Mouse (Mus musculus) ES-E14 (cell line): ENCODE results near the gene Tmprss11f. TPM values are rescaled to one million over a fixed set of nuclear protein-coding genes. Genes with fewer than 3 reads are reported as not detected.
"Not testable (repeated sequence)": the region's sequence is repeated elsewhere in the genome, so short reads cannot be mapped to it uniquely, and the experiment has no call there.

Source experiments
- DNase-seq: peaks from one replicate; pipeline ENCODE4 v3.0.0-alpha.2; 2013; ENCODE audit warnings: low read depth, low spot score
- H3K27ac ChIP-seq: 2 replicates; pipeline ENCODE4 v1.5.1; 2012; ENCODE audit warnings: low read depth, mild to moderate bottlenecking, low read length, moderate library complexity, mixed read lengths; ENCODE audit not compliant: poor library complexity, insufficient read depth, severe bottlenecking
- H3K36me3 ChIP-seq: 2 replicates; pipeline ENCODE4 v1.6.1; 2012; ENCODE audit warnings: mild to moderate bottlenecking, low read length, moderate library complexity, mixed read lengths; ENCODE audit not compliant: control insufficient read depth, poor library complexity, insufficient read depth, severe bottlenecking
- H3K4me1 ChIP-seq, 2 experiments: fragments of 150-350 bp in 1 of 2; sonication (generic) in 1 of 2; 2 replicates each; pipeline ENCODE4 v1.6.1; 2012; ENCODE audit warnings: low read length in 2 of 2, mild to moderate bottlenecking in 1 of 2, mixed read lengths in 1 of 2; ENCODE audit not compliant: control insufficient read depth in 2 of 2, insufficient read depth in 2 of 2, poor library complexity in 1 of 2
- H3K4me3 ChIP-seq, 2 experiments: fragments of 150-350 bp in 1 of 2; sonication (generic) in 1 of 2; 2 replicates each; pipeline ENCODE4 v1.5.1; 2012; ENCODE audit warnings: low read length in 2 of 2, low read depth in 1 of 2, mild to moderate bottlenecking in 1 of 2, mixed read lengths in 1 of 2; ENCODE audit not compliant: insufficient read depth in 1 of 2, poor library complexity in 1 of 2, severe bottlenecking in 1 of 2
- H3K9ac ChIP-seq: 2 replicates; pipeline ENCODE4 v1.6.1; 2012; ENCODE audit warnings: low read depth, mild to moderate bottlenecking, low read length, mixed read lengths; ENCODE audit not compliant: poor library complexity, insufficient read depth, severe bottlenecking
- H3K9me3 ChIP-seq: fragments of 150-350 bp; sonication (generic); 2 replicates; pipeline ENCODE4 v1.6.1; 2012; ENCODE audit warnings: low read depth, mild to moderate bottlenecking, low read length; ENCODE audit not compliant: control insufficient read depth, insufficient read depth
- CHD2 ChIP-seq: IDR thresholded peaks from 2 replicates; pipeline ENCODE4 v1.6.1; 2014; ENCODE audit warnings: mild to moderate bottlenecking, low read depth, low read length, inconsistent platforms
- HCFC1 ChIP-seq: IDR thresholded peaks from 2 replicates; pipeline ENCODE4 v1.6.1; 2012; ENCODE audit warnings: low read length, inconsistent platforms, borderline replicate concordance; ENCODE audit not compliant: insufficient read depth
- MAFK ChIP-seq: IDR thresholded peaks from 2 replicates; pipeline ENCODE4 v1.6.1; 2014; ENCODE audit warnings: mild to moderate bottlenecking, low read depth, low read length, inconsistent platforms; ENCODE audit not compliant: insufficient read depth
- ZC3H11A ChIP-seq: IDR thresholded peaks from 2 replicates; pipeline ENCODE4 v1.6.1; 2012; ENCODE audit warnings: low read depth, mild to moderate bottlenecking, inconsistent platforms, low read length, borderline replicate concordance
- ZNF384 ChIP-seq: IDR thresholded peaks from 2 replicates; pipeline ENCODE4 v1.6.1; 2012; ENCODE audit warnings: low read depth, low read length, inconsistent platforms
- in situ Hi-C, 2 experiments: fragments of 600-800 bp; cut with MboI; formaldehyde crosslinking; loops; one replicate each; pipeline ENCODE4 v1.15.1; 2025; ENCODE audit warnings: low sequenced_read_pairs in 2 of 2, inconsistent platforms in 1 of 2; ENCODE audit not compliant: unreplicated experiment in 2 of 2
- total RNA-seq: library from RNA; depleted of rRNA; stranded (reverse); fragments of 300-350 nt; gene quantifications from 2 replicates; pipeline ENCODE4 v1.2.3, GENCODE M21; 2012; rRNA removed

Gene Tmprss11f
- 0.21 and 2.2 TPM in 2 replicates for total RNA-seq

- Histone ChIP-seq H3K27ac (no peak within 1 kb of the TSS), H3K36me3 (no peaks in the 10 kb centered on the region), H3K4me1 (no peaks in the 10 kb centered on the region), H3K9me3 (no peaks in the 10 kb centered on the region), H3K4me3 (no peak within 1 kb of the TSS), H3K9ac (no peak within 1 kb of the TSS)
- in situ Hi-C loops = no loop called here
- TF ChIP-seq CHD2 (no peak), MAFK (no peak), HCFC1 (no peak), ZC3H11A (no peak), ZNF384 (no peak)
- no peak for DNase-seq
Measured at GRCm38 (mm10) chr5:86632324-86632723, at the start of gene Tmprss11f. Gene Tmprss11f, minus strand, starts transcription at chr5:86632424.

DNA sequence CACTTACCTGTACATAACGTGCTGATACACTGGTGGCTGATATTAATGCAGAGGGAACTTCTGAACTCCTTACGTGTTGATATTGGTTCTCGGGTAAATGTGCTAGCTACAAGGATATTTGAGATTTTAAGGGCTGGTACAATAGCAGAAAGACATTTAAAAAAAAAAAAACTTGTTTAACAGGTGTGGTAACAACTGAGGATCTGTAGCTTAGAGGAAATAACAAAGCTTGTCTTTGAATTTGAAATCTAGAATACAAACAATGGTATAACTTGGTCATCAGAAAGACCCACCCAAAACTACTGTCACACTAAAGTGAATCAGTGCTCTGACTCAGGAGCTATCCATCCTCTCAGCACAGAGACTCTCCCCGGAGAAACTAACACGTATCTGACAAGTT, 44.0 kb upstream of the Tmprss11f start, which contains the start of gene Tmprss11b:
Gene Tmprss11b (minus strand): TSS at position 101 of the 400 bp plus-strand sequence.
- no peak for DNase-seq
- no peaks in the 10 kb centered on the region for H3K36me3 ChIP-seq
- in situ Hi-C loops = no loop called here
- TF ChIP-seq ZC3H11A = no peak
- no peak for TF ChIP-seq HCFC1
- TF ChIP-seq MAFK = no peak
- no peak for TF ChIP-seq CHD2
- no peak for TF ChIP-seq ZNF384
- no peak within 1 kb of the TSS for H3K4me3 ChIP-seq
- no peaks in the 10 kb centered on the region for H3K4me1 ChIP-seq
- no peak within 1 kb of the TSS for H3K9ac ChIP-seq
- no peak within 1 kb of the TSS for H3K27ac ChIP-seq
- H3K9me3 ChIP-seq = no peaks in the 10 kb centered on the region

- H3K4me1 ChIP-seq, H3K9ac ChIP-seq, H3K4me3 ChIP-seq, H3K36me3 ChIP-seq, in situ Hi-C loops, H3K9me3 ChIP-seq, H3K27ac ChIP-seq: not testable (repeated sequence)
- TF ChIP-seq ZC3H11A (peak; percentile 49), ZNF384 (peak; percentile 83)
- DNase-seq = peak; percentile 30
Measured at GRCm38 (mm10) chr5:86649185-86649584, 17.0 kb upstream of the Tmprss11f start.

- Histone ChIP-seq H3K4me1 (no peaks in the 10 kb centered on the region), H3K4me3 (no peak overlapping the region), H3K27ac (no peak overlapping the region), H3K9me3 (no peaks in the 10 kb centered on the region), H3K9ac (no peak overlapping the region), H3K36me3 (no peaks in the 10 kb centered on the region)
- TF ChIP-seq CHD2 (no peak), ZNF384 (no peak), HCFC1 (no peak), MAFK (no peak), ZC3H11A (no peak)
- DNase-seq = no peak
- in situ Hi-C loops = no loop called here
Measured at GRCm38 (mm10) chr5:86640795-86641194, 8.6 kb upstream of the Tmprss11f start.

DNA sequence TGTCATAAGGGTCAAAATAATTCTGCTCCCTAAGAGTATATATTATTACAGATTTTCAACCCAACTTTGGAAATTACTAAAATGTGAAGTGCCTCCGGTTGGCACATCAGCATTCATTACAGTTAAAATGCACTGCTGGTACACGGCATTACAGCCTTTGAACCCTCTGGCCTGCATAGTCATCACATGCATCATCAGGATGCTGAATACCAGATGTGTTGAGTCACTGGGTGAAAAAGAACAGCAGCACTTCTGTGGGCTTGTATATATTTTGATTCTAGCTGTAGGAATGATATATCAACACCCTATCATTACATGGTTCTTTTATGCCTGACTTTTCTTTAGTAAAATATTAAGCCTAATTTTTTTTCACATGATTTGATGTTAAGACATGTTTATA, 1.5 kb downstream of the Tmprss11f start:
- TF ChIP-seq CHD2 = no peak
- TF ChIP-seq ZC3H11A = no peak
- TF ChIP-seq ZNF384 = no peak
- TF ChIP-seq HCFC1 = no peak
- no peak for TF ChIP-seq MAFK
- no peaks in the 10 kb centered on the region for H3K4me1 ChIP-seq
- no peak for DNase-seq
- no peaks in the 10 kb centered on the region for H3K9me3 ChIP-seq
- H3K9ac ChIP-seq = no peak overlapping the region
- in situ Hi-C loops = no loop called here
- H3K36me3 ChIP-seq = no peaks in the 10 kb centered on the region
- no peak overlapping the region for H3K4me3 ChIP-seq
- no peak overlapping the region for H3K27ac ChIP-seq
